Mouse (Mus musculus) adrenal gland, postnatal 10 days (tissue): ENCODE measurements around the gene Ccdc15. TPM values are rescaled to one million over a fixed set of nuclear protein-coding genes. Genes with fewer than 3 reads are reported as not detected.
"Not testable (repeated sequence)": the region's sequence is repeated elsewhere in the genome, so short reads cannot be mapped to it uniquely, and the experiment has no call there.

ENCODE experiments used
- DNase-seq: peaks from one replicate; pipeline ENCODE4 v3.0.0; 2021; ENCODE audit warnings: mixed read lengths
- total RNA-seq, 2 experiments: library from RNA; stranded (reverse); gene quantifications; 2 replicates each; pipeline ENCODE4 v1.2.3; 2021

Gene Ccdc15
- total RNA-seq, 2 experiments from 2014 or later: 2.4 to 4.0 TPM

- no peak for DNase-seq
These were observed 3.0 kb upstream of the Ccdc15 start for GRCm38 (mm10) chr9:37351266-37351665.

DNA sequence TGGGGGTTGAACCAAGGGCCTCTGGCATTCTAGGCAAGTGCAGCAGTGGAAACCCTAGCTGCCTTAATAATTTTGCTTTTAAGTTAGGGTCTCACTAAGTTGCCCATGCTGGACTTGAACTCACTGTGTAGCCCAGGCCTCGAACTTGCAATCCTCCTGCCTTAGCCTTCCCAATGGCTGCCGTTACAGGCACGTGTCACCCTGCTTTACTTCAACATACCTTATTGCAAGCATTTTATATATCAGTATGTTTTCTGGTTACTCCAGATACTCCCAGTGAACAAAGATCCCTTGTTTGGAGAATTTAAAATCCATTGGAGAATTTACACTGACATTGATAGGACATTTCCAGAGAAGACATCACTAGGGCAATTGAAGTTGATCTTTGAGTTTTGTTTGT, 818 bp upstream of the Ccdc15 start:
- no peak for DNase-seq

DNA sequence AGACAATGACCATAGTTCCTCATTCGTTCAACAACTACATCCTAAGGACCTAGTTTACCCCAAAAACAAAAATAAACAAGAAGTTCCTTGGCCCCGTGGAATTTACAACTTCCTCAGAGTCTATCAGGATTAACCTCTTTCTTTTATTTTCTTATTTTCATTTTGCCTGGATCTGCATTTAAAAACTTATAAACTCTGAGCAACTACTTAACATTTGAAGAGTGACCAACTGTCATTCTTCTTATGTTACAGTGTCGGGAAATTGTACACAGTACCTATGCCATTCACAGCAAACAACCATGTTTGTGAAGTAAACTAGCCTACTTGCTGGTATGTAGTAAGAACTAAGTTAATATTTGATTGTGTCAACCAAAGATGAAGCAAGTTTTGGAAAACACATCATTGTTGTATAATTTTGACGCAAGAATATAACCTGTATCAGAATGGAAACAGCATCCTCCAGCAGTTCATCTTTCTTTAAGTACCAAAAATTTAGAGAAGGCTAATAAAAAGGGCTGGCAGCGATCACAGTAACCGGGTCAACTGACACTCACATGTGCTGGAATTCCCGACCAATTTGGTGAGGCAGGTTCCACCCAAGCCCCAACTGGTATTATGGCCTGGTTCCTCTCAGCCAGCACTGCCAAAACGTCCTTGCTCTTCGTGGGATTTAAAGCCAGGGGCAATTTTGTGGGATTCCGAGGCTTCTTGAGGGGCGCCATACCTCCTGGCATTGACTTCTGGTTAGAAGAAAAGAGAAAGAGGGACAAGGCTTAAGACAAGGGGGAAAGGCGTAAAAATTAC, 846 bp downstream of the Ccdc15 start:
- DNase-seq: no peak

DNA sequence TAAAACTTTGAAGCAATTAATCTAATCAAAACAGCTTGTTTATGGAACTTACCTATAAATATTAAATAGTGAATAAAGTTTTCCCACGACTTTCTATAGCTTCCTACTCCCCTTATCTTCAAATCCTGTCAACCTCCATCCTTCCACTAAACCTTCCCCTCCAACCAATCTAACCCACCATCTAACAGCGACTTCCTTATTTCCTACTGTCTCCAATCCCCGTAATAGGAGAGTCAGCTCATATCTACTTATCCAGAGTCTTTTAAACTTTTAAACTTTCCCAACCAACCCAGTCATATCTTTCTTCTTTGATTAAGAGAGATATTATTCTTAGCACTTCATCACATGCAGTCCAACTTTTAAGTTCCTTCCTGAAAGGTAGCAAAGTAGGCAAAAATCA, 2.8 kb downstream of the Ccdc15 start:
- no peak for DNase-seq

DNA sequence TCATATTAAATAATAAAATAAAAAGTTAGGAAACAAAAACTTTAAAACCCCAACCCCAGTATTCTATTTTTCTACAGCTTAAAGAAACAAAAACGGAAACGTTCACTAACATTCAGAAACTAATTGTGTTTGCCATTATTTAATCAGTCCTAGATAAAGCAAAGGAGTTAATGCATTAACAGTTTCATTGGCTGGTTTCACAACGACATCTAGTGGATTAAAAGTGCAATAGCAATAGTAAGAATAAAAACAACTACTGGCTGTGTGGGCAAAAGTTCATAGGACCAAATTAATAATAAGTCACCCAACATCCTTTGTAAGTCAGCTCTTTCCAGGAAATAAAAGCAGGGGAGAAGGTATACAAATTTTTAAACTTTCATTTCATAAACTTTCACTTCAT, 18.8 kb downstream of the Ccdc15 start:
- no peak for DNase-seq

- DNase-seq: no peak
These were observed 46.5 kb downstream of the Ccdc15 start for GRCm38 (mm10) chr9:37301720-37302119.

DNA sequence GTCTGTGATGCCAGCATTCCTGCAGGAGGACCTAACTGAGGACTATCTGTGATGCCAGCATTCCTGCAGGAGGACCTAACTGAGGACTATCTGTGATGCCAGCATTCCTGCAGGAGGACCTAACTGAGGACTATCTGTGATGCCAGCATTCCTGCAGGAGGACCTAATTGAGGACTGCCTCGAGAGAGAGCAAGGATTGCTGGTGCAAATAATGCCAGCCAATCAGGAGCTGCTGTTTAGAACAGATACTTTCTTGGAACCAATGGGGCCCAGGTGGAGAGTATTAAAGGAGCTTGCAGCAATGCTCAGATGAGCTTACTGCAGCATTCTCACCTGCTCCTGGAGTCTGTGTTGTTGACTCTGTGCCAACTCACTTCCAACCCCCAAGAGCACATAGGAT, 47.7 kb downstream of the Ccdc15 start:
- DNase-seq: not testable (repeated sequence)

DNA sequence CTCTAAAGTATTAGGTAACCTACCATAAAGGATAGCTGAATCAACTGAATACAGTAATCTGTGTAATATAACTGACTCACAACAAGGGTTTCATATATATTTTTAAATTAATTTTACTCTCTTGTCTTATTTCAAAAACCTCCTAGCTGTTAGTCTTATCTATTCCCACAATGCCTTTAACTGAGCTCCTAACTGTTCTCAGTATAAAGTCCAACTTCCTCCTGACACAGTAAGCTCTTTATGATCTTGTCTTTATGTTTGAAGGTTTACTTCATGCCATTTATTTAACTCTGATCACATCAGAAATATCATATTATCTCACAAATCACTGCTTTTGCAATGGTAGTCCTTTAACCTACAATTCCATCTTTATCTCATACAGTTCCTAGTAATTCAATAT, 52.6 kb downstream of the Ccdc15 start:
- DNase-seq: no peak

DNA sequence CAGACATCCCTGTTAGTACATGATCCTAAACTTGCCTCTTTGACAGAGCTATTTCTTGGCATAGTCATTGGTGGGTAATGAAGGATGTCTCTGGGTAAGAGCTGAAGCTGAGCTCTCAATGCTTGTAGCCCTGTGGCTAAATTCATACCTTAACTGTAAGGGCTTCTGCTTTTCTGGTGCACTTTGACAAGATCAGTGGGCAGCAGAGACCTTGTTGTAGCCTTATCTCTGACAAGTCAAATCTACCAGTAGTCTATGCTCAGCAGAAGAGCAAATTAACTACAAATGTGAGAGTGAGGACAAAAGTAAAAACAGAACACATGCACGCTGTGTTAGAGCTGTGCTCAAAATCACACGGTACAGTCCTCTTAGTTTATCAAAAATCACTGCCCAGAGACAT, 81.6 kb downstream of the Ccdc15 start:
- DNase-seq: no peak

DNA sequence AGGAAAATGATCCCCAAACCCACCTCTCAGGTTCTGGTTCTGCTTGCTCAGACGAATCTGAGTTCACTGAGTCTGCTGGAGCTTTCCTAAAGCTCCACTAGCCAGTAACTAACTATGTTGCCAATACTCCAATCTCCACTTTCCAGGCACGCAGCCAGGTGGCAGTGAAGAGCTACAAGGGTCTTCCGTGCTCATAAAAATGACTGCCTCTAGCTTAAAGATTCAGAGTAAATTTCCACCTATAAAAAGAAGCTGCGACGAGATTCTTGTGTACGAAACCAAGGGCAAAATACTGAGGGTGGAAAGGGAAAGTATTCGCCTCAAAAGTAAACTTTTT, 92.4 kb downstream of the Ccdc15 start:
- DNase-seq: peak; percentile 71

DNA sequence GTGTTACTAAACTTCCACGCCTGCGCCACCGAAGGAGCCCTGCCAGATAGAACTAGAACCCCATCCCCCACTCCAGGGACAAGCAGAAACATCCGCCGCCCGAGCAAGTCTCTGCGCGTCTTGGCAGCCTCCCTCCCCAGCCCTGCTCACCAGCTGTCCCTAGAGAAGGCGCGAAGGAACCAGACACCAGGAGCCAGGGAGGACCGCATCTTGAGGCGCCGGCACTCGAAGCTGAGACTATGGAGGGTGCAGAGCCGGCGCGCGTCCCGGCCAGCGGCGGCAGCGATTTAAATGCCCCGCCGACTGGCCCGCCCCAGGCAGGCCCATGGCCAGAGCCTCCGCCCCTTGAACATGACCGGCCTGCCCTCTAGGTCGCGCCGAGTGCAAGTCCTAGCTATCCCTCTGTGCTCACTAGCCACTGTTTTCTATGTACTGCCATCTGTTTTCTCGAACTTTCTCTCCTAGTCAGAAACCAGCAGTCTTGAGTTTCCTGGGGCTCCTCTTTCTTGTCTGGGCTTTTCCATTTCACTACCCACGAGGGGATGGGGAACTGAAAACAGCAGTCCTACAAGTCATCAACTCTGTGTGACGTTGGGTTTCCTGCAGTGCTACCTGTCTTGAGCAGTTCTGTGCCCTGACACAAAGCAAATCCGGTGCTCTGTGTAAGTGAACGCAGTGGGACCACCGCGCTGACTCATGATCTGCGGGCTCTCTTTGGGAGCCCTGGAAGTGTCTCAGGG, 92.9 kb downstream of the Ccdc15 start, which contains the start of gene Slc37a2:
TSS of gene Slc37a2 (minus strand) at position 590 of the 740 bp plus-strand sequence.
- peak; percentile 80 for DNase-seq

DNA sequence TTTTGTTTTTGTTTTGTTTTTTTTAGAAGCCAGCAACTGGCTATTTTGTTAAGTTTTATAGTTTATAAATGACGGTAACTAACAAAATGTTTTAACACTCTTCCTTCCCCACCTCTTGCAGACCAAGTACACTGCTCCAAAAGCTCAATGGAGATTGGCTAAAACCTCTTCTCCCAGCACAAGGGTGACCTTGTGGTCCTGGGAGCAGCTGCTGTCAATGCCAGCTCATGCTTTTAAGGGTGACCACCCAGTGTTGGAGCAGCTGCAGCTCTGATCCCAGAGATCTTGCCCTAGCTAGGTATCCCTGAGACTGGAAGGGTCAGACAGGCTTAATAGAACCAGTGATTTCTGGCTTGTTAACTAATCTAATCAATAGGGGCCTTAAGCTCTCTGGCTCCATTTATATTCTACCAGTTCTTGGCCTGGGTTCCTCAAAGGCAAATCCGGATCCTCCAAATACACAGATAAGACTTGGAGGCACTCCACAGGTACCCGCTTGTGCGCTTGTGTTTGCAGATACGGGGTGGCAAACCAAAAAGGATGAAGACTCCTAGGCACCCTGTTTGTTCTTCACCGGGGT, 93.6 kb downstream of the Ccdc15 start:
- peak; percentile 39 for DNase-seq

GRCm38 (mm10) chr9:37250631-37251030, 97.6 kb downstream of the Ccdc15 start:
- DNase-seq: no peak

DNA sequence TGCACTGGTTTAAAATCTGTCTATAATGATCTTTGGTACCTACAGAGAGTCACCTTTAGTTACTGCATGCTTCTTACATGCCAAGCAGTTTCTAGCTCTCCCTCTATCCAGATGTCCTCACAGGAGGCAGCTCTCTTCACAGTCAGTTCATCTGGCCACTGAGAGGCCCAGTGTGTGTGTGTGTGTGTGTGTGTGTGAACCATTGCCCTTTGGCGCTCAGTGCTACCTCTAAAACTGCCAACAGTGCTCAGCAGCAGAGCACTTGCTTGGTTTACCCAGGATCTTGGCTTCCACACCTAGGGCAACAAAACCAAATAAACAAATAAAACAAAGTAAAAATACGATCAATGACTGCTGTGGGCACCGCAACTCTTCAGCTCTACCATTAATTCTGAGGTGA, 98.3 kb downstream of the Ccdc15 start:
- no peak for DNase-seq

DNA sequence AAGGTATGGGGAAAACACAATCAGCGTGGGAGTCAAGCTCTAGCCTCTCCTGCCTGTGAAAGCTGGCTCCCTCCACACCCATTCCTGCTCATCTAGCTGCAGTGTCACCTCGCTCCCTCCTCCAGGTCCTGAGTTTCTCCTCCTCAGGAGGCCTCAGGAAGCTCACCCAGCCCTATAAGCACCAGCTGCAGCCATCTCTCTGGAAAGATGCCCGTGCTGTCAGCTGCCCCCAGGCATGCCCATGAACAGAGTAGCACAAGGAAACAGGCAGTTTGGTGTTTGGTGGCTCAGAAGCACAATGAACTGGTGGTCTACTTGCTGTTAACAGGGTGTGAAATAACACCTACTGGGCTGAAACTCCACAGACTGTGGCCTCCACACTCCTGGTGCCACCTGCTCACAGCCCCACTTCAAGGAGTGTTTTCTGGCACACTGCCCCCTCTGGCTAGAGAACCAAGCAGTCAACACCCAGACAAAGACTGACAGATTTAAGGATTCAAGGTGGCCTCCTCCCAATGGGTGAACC, 99.8 kb downstream of the Ccdc15 start:
- DNase-seq: no peak

DNA sequence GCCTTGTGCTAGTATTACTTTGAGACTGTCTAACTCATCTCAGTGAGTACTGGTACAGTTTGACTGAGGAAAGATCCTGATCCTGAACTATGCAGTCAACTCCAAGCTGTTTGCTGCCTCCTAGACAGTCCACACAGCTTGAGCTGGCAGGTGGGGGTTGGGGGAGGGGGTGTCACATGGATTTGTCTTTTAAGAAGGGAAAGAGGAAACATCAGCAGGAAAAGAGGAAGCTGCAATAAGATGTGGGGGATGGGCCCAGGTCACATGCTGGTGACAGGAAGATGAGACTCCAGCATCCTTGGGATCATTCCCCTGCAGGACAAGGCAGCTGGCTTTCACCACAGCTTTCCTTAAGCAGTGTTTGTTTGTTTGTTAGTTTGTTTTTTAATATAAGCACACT, 100.8 kb downstream of the Ccdc15 start:
- peak; percentile 28 for DNase-seq

- DNase-seq: no peak
These were observed 102.4 kb downstream of the Ccdc15 start for GRCm38 (mm10) chr9:37245810-37246209.

- no peak for DNase-seq
These were observed 102.8 kb downstream of the Ccdc15 start for GRCm38 (mm10) chr9:37245404-37245803.

GRCm38 (mm10) chr9:37244600-37244999, 103.6 kb downstream of the Ccdc15 start:
- no peak for DNase-seq

DNA sequence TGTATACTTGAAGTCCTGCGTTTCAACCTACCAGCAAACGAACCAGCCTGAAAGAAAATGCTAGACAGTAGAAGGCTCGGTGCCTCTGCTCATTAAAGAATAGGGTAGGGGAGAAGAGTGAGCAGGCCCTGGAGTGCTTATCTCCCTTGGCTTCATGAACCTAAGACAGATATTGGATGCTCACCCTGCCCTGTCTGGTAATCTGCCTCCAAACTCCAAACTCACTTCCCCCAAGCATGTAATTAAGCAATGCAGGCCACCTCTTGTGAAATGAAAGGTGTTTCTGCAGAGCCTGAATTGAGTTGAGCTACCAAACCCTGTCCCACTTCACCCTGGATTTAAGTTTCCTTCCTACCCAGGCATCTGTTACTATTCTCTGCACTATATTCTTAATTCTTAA, 105.5 kb downstream of the Ccdc15 start:
- DNase-seq: no peak

DNA sequence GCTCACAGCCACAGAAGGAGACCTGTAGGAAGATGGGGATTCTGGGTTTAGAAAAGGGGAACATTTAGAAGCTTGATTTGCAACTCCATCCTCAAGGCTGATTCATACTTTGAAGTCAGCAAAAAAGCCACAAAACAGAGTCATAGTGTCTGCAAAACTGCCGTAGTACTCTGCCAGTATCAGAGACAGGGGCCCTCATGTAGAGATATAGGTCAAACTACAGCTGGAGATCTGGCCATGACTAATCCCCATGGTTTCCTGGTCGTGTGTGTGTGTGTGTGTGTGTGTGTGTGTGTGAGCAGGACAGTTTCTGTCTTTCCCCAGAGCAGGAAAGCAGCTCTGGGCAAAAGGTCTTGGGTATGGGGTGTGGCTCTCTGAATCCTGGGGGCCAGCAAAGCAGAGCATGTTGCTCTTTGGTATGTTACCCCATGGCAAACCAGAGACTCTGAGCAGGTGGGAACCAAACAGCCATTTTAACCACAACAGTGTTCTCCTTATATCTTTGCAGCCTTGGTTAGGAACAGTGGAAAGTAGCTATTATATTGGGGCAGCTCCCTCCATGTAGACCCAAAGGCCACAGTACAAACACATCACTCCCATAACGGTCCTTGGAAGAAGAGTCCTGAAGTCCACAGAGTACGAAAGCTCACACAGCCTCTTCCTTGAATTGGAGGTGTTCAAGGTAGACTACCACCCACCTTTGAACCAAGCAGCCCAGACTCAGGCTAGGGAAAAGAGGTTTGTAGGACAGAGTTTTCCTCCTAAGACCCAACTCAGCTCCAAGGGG, 112.1 kb downstream of the Ccdc15 start:
- peak; percentile 61 for DNase-seq
